Mouse (Mus musculus): ENCODE measurements around the gene Slc7a11.

GRCm38 (mm10) chr3:50298366-50298991 is 144.9 kb downstream of the Slc7a11 start:
- TF ChIP-seq CTCF (IDR thresholded peaks at IDR 0.05) (no peak), EP300 (IDR thresholded peaks at IDR 0.05) (no peak)
